Mouse (Mus musculus) spleen, adult 2 months (tissue): Measurements from ENCODE around the gene Ly86. TPM values are rescaled to one million over a fixed set of nuclear protein-coding genes. Genes with fewer than 3 reads are reported as not detected.

ENCODE experiments used
- DNase-seq, 2 experiments: peaks; one replicate each; pipeline versions ENCODE4 v3.0.0 to v3.0.0-alpha.2; 2012 to 2021; ENCODE audit warnings: low spot score in 2 of 2, low read depth in 1 of 2
- H3K27ac ChIP-seq: fragments of 200-500 bp; 2 replicates; pipeline ENCODE4 v1.5.1; 2012; ENCODE audit warnings: low read length, inconsistent platforms; ENCODE audit not compliant: insufficient read depth
- H3K27me3 ChIP-seq: fragments of 200-500 bp; 2 replicates; pipeline ENCODE4 v1.6.1; 2012; ENCODE audit warnings: mild to moderate bottlenecking, moderate library complexity, low read length, inconsistent platforms; ENCODE audit not compliant: control insufficient read depth, insufficient read depth
- H3K36me3 ChIP-seq: fragments of 200-500 bp; 2 replicates; pipeline ENCODE4 v1.6.1; 2012; ENCODE audit warnings: mild to moderate bottlenecking, low read length, inconsistent platforms; ENCODE audit not compliant: control insufficient read depth, insufficient read depth
- H3K4me1 ChIP-seq: fragments of 200-500 bp; 2 replicates; pipeline ENCODE4 v1.6.1; 2011; ENCODE audit warnings: inconsistent platforms; ENCODE audit not compliant: control insufficient read depth, insufficient read depth, insufficient read length
- H3K4me3 ChIP-seq: fragments of 200-500 bp; 2 replicates; pipeline ENCODE4 v1.5.1; 2011; ENCODE audit warnings: mild to moderate bottlenecking, inconsistent platforms; ENCODE audit not compliant: insufficient read depth, insufficient read length; ENCODE audit errors: extremely low read depth
- CTCF ChIP-seq: fragments of 200-500 bp; IDR thresholded peaks from 2 replicates; pipeline ENCODE4 v1.5.1; 2011; ENCODE audit warnings: mild to moderate bottlenecking, inconsistent platforms; ENCODE audit not compliant: insufficient read depth, insufficient read length, insufficient replicate concordance; ENCODE audit errors: extremely low read depth
- POLR2A ChIP-seq: fragments of 200-500 bp; IDR thresholded peaks from 2 replicates; pipeline ENCODE4 v1.6.1; 2011; ENCODE audit warnings: low read depth, low read length, inconsistent platforms
- WGBS: fragments of 180-500 bp; shearing (Covaris S2); methylation state at CpG from one replicate; pipeline ENCODE4 v1.1.7; 2018; 5-methylcytosine and 5-hydroxymethylcytosine counted together
- polyA plus RNA-seq: library from polyadenylated mRNA; depleted of rRNA; stranded (reverse); fragments of >200 nt; gene quantifications from 2 replicates; pipeline ENCODE4 v1.2.3, GENCODE M21; 2012

Gene Ly86
- polyA plus RNA-seq, 1 experiment: 49.3 TPM

DNA sequence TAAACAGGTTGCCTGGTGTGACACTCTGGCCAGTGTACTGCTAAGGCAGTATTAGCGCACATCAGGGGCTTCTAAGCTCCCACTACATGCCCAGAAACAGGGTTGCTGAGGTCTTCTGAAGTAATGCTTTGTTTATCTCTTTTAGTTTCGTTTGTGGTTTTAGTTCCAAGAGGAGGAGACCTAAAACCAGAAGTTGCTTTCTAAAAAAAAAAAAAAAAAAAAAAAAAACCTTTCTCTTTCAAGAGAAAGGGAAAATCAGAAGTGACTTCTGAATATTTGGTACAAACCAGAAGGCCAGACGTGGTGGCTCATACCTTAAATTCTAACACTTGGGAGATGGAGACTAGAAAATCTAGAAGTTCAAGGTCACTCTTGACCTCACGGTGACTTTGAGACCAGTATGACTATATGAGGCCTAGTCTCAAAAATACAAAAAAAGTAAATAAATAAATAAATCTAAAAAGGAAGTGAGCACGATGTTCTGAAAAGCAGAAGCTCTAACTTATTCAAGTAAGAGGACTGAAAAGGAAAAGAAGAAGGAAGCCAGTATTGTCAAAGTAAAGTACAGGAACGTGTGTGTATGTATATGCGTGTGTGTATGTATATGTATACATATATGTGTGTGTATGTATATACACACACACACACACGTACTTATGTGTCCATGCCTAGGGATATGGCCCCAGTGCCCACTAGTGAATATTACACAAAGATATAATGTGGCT is 3.0 kb downstream of the Ly86 start:
- DNase-seq: peak in 1 of 2 experiments; percentile 53
- Histone ChIP-seq H3K27ac (peak overlapping the region; percentile 96), H3K4me1 (peaks cover 20% of the 10 kb centered on the region; the same call in 1 of the 2 replicates), H3K36me3 (peaks cover 10% of the 10 kb centered on the region), H3K4me3 (peak overlapping the region; percentile 45; the same call in 1 of the 2 replicates), H3K27me3 (no peaks in the 10 kb centered on the region)
- WGBS: 11% methylated on average over 8 of the region's 8 CpGs
- TF ChIP-seq POLR2A (no peak), CTCF (no peak)

DNA sequence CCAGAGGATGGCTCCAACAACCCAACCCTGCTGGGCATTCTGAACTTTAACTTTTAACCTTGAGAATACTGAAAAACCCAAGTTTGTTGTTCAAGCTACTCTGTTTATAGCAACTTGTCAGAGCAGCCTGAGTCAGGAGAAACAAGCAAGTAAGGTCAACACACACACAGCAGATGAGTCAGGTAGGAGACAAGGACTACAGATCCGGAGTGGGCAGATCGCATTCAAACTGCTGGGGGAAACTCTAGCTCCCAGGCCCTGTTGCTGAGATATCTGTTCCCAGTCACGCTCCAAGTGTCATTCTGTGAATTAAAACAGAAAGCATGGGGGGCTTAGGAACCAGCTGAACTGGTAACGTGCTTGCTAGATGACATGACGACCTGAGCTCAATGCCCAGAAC is 4.0 kb downstream of the Ly86 start:
- 82% methylated on average over 5 of the region's 5 CpGs for WGBS
- no peaks in the 10 kb centered on the region for H3K27me3 ChIP-seq
- DNase-seq: no peak
- H3K36me3 ChIP-seq: peaks cover 10% of the 10 kb centered on the region
- H3K27ac ChIP-seq: peak overlapping the region; percentile 10
- no peak overlapping the region for H3K4me3 ChIP-seq
- H3K4me1 ChIP-seq: peaks cover 22% of the 10 kb centered on the region; the same call in 1 of the 2 replicates
- TF ChIP-seq POLR2A (no peak), CTCF (no peak)

- Histone ChIP-seq H3K27ac (no peak overlapping the region), H3K27me3 (no peaks in the 10 kb centered on the region), H3K36me3 (peaks cover 10% of the 10 kb centered on the region), H3K4me3 (no peak overlapping the region), H3K4me1 (peaks cover 38% of the 10 kb centered on the region)
- DNase-seq: no peak
- WGBS: 90% methylated on average over 2 of the region's 2 CpGs
- no peak for TF ChIP-seq POLR2A
- no peak for TF ChIP-seq CTCF
Observed at GRCm38 (mm10) chr13:37353016-37353415, 8.0 kb downstream of the Ly86 start.

GRCm38 (mm10) chr13:37353868-37354267 is 8.9 kb downstream of the Ly86 start:
- Histone ChIP-seq H3K36me3 (peaks cover 10% of the 10 kb centered on the region), H3K27me3 (no peaks in the 10 kb centered on the region), H3K4me1 (peaks cover 36% of the 10 kb centered on the region), H3K27ac (peak overlapping the region; percentile 71), H3K4me3 (no peak overlapping the region; the same call in 1 of the 2 replicates)
- WGBS: 19% methylated on average over 4 of the region's 4 CpGs
- TF ChIP-seq CTCF (no peak), POLR2A (no peak)
- DNase-seq: peak in 1 of 2 experiments; percentile 47

- TF ChIP-seq CTCF: no peak
- no peak for TF ChIP-seq POLR2A
- Histone ChIP-seq H3K36me3 (peaks cover 10% of the 10 kb centered on the region), H3K4me1 (peaks cover 32% of the 10 kb centered on the region), H3K27ac (peak overlapping the region; percentile 71), H3K4me3 (no peak overlapping the region; the same call in 1 of the 2 replicates), H3K27me3 (no peaks in the 10 kb centered on the region)
- no peak for DNase-seq
- 13% methylated on average over 4 of the region's 4 CpGs for WGBS
Observed at GRCm38 (mm10) chr13:37354432-37354831, 9.4 kb downstream of the Ly86 start.

DNA sequence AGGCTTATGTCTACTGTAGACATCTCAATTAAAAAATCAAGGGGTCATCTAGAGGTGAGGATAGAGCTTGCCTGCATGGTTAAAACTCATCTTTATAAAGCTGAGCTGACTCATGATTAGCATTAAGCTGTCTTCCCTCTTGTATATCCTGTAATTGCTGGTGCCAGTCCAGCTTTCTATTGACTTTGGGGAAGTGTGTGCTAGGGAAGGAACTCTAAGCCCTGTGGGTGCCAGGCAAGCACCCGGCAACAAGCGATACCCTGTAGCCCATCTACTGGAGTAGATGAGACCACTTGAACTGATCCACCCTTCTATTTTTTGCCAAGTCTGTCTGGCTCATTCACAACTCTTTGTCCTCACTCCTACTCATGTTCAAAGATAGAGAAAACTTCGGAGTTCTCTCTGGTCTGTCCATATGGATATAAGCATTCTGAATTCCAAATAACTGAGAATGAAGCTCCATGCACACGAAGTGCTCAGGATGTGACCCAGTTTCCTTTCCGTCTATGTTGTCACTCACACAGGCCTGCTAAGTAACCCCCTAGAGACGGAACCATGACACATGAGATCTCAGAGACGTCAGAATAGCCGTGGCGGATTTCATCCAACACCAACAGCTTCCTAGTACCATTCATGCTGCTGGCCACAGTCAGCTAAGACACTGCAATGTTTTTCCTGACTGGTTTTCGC is 10.8 kb downstream of the Ly86 start:
- no peak for DNase-seq
- H3K4me1 ChIP-seq: peaks cover 28% of the 10 kb centered on the region
- H3K27me3 ChIP-seq: no peaks in the 10 kb centered on the region
- H3K27ac ChIP-seq: peak overlapping the region; percentile 53
- no peak for TF ChIP-seq CTCF
- TF ChIP-seq POLR2A: no peak
- H3K36me3 ChIP-seq: peaks cover 6% of the 10 kb centered on the region
- H3K4me3 ChIP-seq: no peak overlapping the region
- WGBS: 46% methylated on average over 10 of the region's 10 CpGs

DNA sequence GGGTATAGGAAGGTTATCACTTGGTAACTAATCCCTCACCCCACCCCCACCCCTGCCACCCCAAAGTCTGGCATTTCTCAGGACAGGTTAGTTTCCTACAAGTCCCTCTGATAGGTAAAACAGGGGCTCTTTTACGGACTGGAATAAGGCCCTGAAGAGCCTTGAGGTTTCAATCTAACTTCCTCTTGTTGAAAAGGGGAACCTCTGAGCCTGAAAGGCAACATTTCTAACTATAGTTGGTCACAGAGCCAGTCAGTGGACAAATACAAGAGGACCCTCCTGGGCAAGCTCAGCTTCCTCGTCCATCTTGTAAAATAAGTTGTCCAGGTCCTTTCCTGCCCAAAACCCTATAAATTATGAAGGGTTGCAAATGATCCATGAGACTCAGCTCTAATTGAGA is 11.5 kb downstream of the Ly86 start:
- WGBS: 15% methylated on average over 2 of the region's 2 CpGs
- TF ChIP-seq CTCF: no peak
- no peak for TF ChIP-seq POLR2A
- peak overlapping the region; percentile 53 for H3K27ac ChIP-seq

More for the DNA sequence above, 11.5 kb downstream of the Ly86 start:
- Histone ChIP-seq H3K36me3 (peaks cover 1% of the 10 kb centered on the region; the same call in 1 of the 2 replicates), H3K4me1 (peaks cover 28% of the 10 kb centered on the region), H3K4me3 (no peak overlapping the region), H3K27me3 (no peaks in the 10 kb centered on the region)
- DNase-seq: no peak
